Mouse (Mus musculus) embryonic fibroblast, embryonic 13.5 days (primary cell): ENCODE results near the gene Clcn6. TPM values are rescaled to one million over a fixed set of nuclear protein-coding genes. Genes with fewer than 3 reads are reported as not detected.

Experiments
- H3K27ac ChIP-seq: 2 replicates; pipeline ENCODE4 v1.5.1; 2012; ENCODE audit warnings: low read length, control low read depth, inconsistent platforms; ENCODE audit not compliant: insufficient read depth
- H3K4me1 ChIP-seq: 2 replicates; pipeline ENCODE4 v1.6.1; 2011; ENCODE audit warnings: low read length; ENCODE audit not compliant: control insufficient read depth, insufficient read depth
- H3K4me3 ChIP-seq: 2 replicates; pipeline ENCODE4 v1.5.1; 2011; ENCODE audit warnings: mild to moderate bottlenecking, control low read depth, low read length; ENCODE audit not compliant: insufficient read depth
- CTCF ChIP-seq: IDR thresholded peaks from 2 replicates; pipeline ENCODE4 v1.5.1; 2011; ENCODE audit warnings: mild to moderate bottlenecking, control low read depth, low read length, moderate library complexity, borderline replicate concordance; ENCODE audit not compliant: insufficient read depth
- POLR2A ChIP-seq: IDR thresholded peaks from 2 replicates; pipeline ENCODE4 v1.6.1; 2011; ENCODE audit warnings: low read depth, mild to moderate bottlenecking, control low read depth, low read length, moderate library complexity
- polyA plus RNA-seq: library from polyadenylated mRNA; stranded (reverse); fragments of >200 nt; gene quantifications from 2 replicates; pipeline ENCODE4 v1.2.4, GENCODE M21; 2011; ENCODE audit warnings: low read depth; ENCODE audit not compliant: missing spikeins, insufficient read length

Clcn6 gene
- polyA plus RNA-seq, 1 experiment = 13.2 TPM

GRCm38 (mm10) chr4:148069602-148070218, 31.1 kb upstream of the Clcn6 start:
- TF ChIP-seq CTCF (no peak), POLR2A (no peak)
- H3K27ac ChIP-seq = no peak overlapping the region
- no peak overlapping the region for H3K4me3 ChIP-seq
- H3K4me1 ChIP-seq = no peaks in the 10 kb centered on the region; the same call in 1 of the 2 replicates

GRCm38 (mm10) chr4:148067346-148067745, 28.7 kb upstream of the Clcn6 start:
- no peak for TF ChIP-seq CTCF
- no peak for TF ChIP-seq POLR2A
- Histone ChIP-seq H3K4me1 (no peaks in the 10 kb centered on the region; the same call in 1 of the 2 replicates), H3K27ac (no peak overlapping the region), H3K4me3 (no peak overlapping the region)

- no peak for TF ChIP-seq CTCF
- no peak for TF ChIP-seq POLR2A
- Histone ChIP-seq H3K4me3 (no peak overlapping the region), H3K27ac (no peak overlapping the region), H3K4me1 (no peaks in the 10 kb centered on the region; the same call in 1 of the 2 replicates)
Observed at GRCm38 (mm10) chr4:148066401-148066744, 27.8 kb upstream of the Clcn6 start.

- TF ChIP-seq CTCF = no peak
- no peak for TF ChIP-seq POLR2A
- no peaks in the 10 kb centered on the region; the same call in 1 of the 2 replicates for H3K4me1 ChIP-seq
Observed at GRCm38 (mm10) chr4:148065702-148066400, 27.2 kb upstream of the Clcn6 start.

GRCm38 (mm10) chr4:148061086-148061480, 22.5 kb upstream of the Clcn6 start:
- Histone ChIP-seq H3K4me3 (no peak overlapping the region), H3K27ac (no peak overlapping the region), H3K4me1 (no peaks in the 10 kb centered on the region)
- TF ChIP-seq POLR2A (no peak), CTCF (no peak)

More at GRCm38 (mm10) chr4:148065702-148066400, 27.2 kb upstream of the Clcn6 start:
- no peak overlapping the region for H3K4me3 ChIP-seq
- H3K27ac ChIP-seq = no peak overlapping the region

GRCm38 (mm10) chr4:148060120-148061085, 21.8 kb upstream of the Clcn6 start:
- H3K4me1 ChIP-seq = no peaks in the 10 kb centered on the region
- no peak overlapping the region for H3K27ac ChIP-seq
- TF ChIP-seq POLR2A (no peak), CTCF (peak; percentile 95)
- no peak overlapping the region for H3K4me3 ChIP-seq

GRCm38 (mm10) chr4:148058993-148059392, 20.4 kb upstream of the Clcn6 start:
- no peak for TF ChIP-seq POLR2A
- TF ChIP-seq CTCF = no peak
- H3K4me3 ChIP-seq = no peak overlapping the region
- no peaks in the 10 kb centered on the region for H3K4me1 ChIP-seq
- no peak overlapping the region for H3K27ac ChIP-seq

- no peak for TF ChIP-seq CTCF
- no peak for TF ChIP-seq POLR2A
- Histone ChIP-seq H3K4me3 (no peak overlapping the region), H3K27ac (no peak overlapping the region), H3K4me1 (no peaks in the 10 kb centered on the region)
Observed at GRCm38 (mm10) chr4:148058218-148058819, 19.7 kb upstream of the Clcn6 start.

GRCm38 (mm10) chr4:148057661-148058209, 19.1 kb upstream of the Clcn6 start:
- Histone ChIP-seq H3K27ac (no peak overlapping the region), H3K4me3 (no peak overlapping the region), H3K4me1 (no peaks in the 10 kb centered on the region)
- no peak for TF ChIP-seq POLR2A
- no peak for TF ChIP-seq CTCF

GRCm38 (mm10) chr4:148056801-148057200, 18.2 kb upstream of the Clcn6 start:
- H3K4me1 ChIP-seq = no peaks in the 10 kb centered on the region
- H3K4me3 ChIP-seq = no peak overlapping the region
- no peak overlapping the region for H3K27ac ChIP-seq
- no peak for TF ChIP-seq CTCF
- TF ChIP-seq POLR2A = no peak
